Comparison of ENCODE assay signal across 23 mouse cellular contexts in genomic region chr13:53695385-53695784, GRCm38 (mm10).
DNase-seq lines count a peak whose midpoint lies in the region; ATAC-seq and TF ChIP-seq lines count a peak whose summit lies in the region.
"Had no signal": no experiment of that assay in that cellular context is flagged by ENCODE, and none has a peak within 500 bp of the region (broad histone marks: within the 10 kb centered on the region; RNA-seq: fewer than 3 reads in every experiment).

No protein-coding gene starts in this region.

- H3K4me1 ChIP-seq in heart, embryonic 11.5 days (ENCODE audit: control insufficient read depth, insufficient read depth, low read length), result peaks cover 18% of the 10 kb centered on the region
- peaks cover 7% of the 10 kb centered on the region for H3K4me1 ChIP-seq in heart, postnatal 0 days (ENCODE audit: control insufficient read depth, insufficient read depth)
- no peaks in the 10 kb centered on the region for H3K4me1 ChIP-seq in lung, postnatal 0 days (ENCODE audit: insufficient read depth, low read depth, low read length)
- H3K4me1 ChIP-seq: limb, embryonic 15.5 days; liver, embryonic 13.5 days had no signal

- TF ChIP-seq EP300 in heart, postnatal 0 days (IDR thresholded peaks at IDR 0.05; ENCODE audit: low read depth), result no peak
- no peak for TF ChIP-seq EP300 in lung, postnatal 0 days (IDR thresholded peaks at IDR 0.05)

- H3K9me3 ChIP-seq in heart, embryonic 11.5 days (replicated peaks; ENCODE audit: control insufficient read depth, low read length), result no peaks in the 10 kb centered on the region
- no peaks in the 10 kb centered on the region for H3K9me3 ChIP-seq in heart, postnatal 0 days (replicated peaks; ENCODE audit: control insufficient read depth, low read length)
- no peaks in the 10 kb centered on the region for H3K9me3 ChIP-seq in lung, postnatal 0 days (ENCODE audit: low read length)
- H3K9me3 ChIP-seq: forebrain, embryonic 13.5 days; hindbrain, embryonic 13.5 days; limb, embryonic 15.5 days; liver, embryonic 13.5 days had no signal

- no peaks in the 10 kb centered on the region for H3K36me3 ChIP-seq in heart, embryonic 11.5 days (ENCODE audit: control insufficient read depth, insufficient read depth, low read length)
- H3K36me3 ChIP-seq in heart, postnatal 0 days (replicated peaks; ENCODE audit: control insufficient read depth, insufficient read depth, low read length), result no peaks in the 10 kb centered on the region
- no peaks in the 10 kb centered on the region for H3K36me3 ChIP-seq in lung, postnatal 0 days (ENCODE audit: insufficient read depth, low read length)
- H3K36me3 ChIP-seq: G1E; hindbrain, embryonic 13.5 days; limb, embryonic 15.5 days; liver, embryonic 13.5 days had no signal

- H3K27me3 ChIP-seq in heart, embryonic 11.5 days (ENCODE audit: control insufficient read depth, insufficient read depth, low read length), result no peaks in the 10 kb centered on the region
- no peaks in the 10 kb centered on the region for H3K27me3 ChIP-seq in heart, postnatal 0 days (ENCODE audit: control insufficient read depth, insufficient read depth, low read length)
- H3K27me3 ChIP-seq in lung, postnatal 0 days (replicated peaks; ENCODE audit: insufficient read depth, low read length), result no peaks in the 10 kb centered on the region
- H3K27me3 ChIP-seq: limb, embryonic 15.5 days; liver, embryonic 13.5 days had no signal

- no peak overlapping the region for H3K9ac ChIP-seq in heart, embryonic 11.5 days (ENCODE audit: low read depth, low read length)
- no peak overlapping the region for H3K9ac ChIP-seq in heart, postnatal 0 days (replicated peaks; ENCODE audit: low read depth, low read length)
- H3K9ac ChIP-seq in lung, postnatal 0 days (replicated peaks; ENCODE audit: low read depth), result no peak overlapping the region
- H3K9ac ChIP-seq: forebrain, embryonic 13.5 days; hindbrain, embryonic 13.5 days; limb, embryonic 15.5 days; liver, embryonic 13.5 days had no signal

- no peak overlapping the region for H3K4me3 ChIP-seq in heart, embryonic 11.5 days (ENCODE audit: low read depth, low read length)
- H3K4me3 ChIP-seq in heart, postnatal 0 days (ENCODE audit: low read depth, low read length), result no peak overlapping the region
- H3K4me3 ChIP-seq in lung, postnatal 0 days (ENCODE audit: low read depth, low read length), result no peak overlapping the region
- H3K4me3 ChIP-seq: forebrain, embryonic 13.5 days; hindbrain, embryonic 13.5 days; limb, embryonic 15.5 days; liver, embryonic 13.5 days had no signal

- 22% methylated on average over 3 of the region's 3 CpGs for WGBS in heart, embryonic 11.5 days (ENCODE audit: insufficient replicate concordance)
- WGBS in heart, postnatal 0 days, result 23% methylated on average over 3 of the region's 3 CpGs
- 32% methylated on average over 3 of the region's 3 CpGs for WGBS in lung, postnatal 0 days

- no peak for TF ChIP-seq CTCF in heart, postnatal 0 days (IDR thresholded peaks at IDR 0.05; ENCODE audit: low read depth)
- TF ChIP-seq CTCF in lung, postnatal 0 days (IDR thresholded peaks at IDR 0.05), result no peak

- H3K4me2 ChIP-seq in heart, embryonic 11.5 days, result no peak overlapping the region
- H3K4me2 ChIP-seq in heart, postnatal 0 days (ENCODE audit: low read depth, low read length), result no peak overlapping the region
- H3K4me2 ChIP-seq in lung, postnatal 0 days (replicated peaks; ENCODE audit: low read depth, low read length), result no peak overlapping the region
- H3K4me2 ChIP-seq: forebrain, embryonic 13.5 days; hindbrain, embryonic 13.5 days; limb, embryonic 15.5 days; liver, embryonic 13.5 days had no signal

- no peak for DNase-seq in heart, postnatal 25 days (ENCODE audit: low spot score)
- peak; percentile 16 for DNase-seq in heart, postnatal 0 days (ENCODE audit: low spot score)
- DNase-seq in heart, postnatal 36 days, result no peak
- no peak for DNase-seq in lung, postnatal 0 days (ENCODE audit: low spot score)
- DNase-seq in lung, postnatal 14 days, result no peak
- no peak for DNase-seq in spleen, postnatal 14 days (ENCODE audit: low spot score in 2 of 2)
- DNase-seq: adrenal gland, adult 8-10 months; cerebellum, adult 2 months; cerebellum, postnatal 14 days; gastrocnemius, postnatal 10 days; heart, postnatal 14 days; kidney, adult 8-10 months; kidney, postnatal 14 days; liver, embryonic 13.5 days; lung, adult 18-20 months; lung, postnatal 10 days; midbrain, embryonic 14.5 days; thymus, postnatal 14 days had no signal

- peak overlapping the region; percentile 46; the same call in 1 of the 2 replicates for H3K27ac ChIP-seq in heart, embryonic 11.5 days (ENCODE audit: low read depth, low read length)
- no peak overlapping the region for H3K27ac ChIP-seq in heart, postnatal 0 days (ENCODE audit: low read depth)
- no peak overlapping the region for H3K27ac ChIP-seq in lung, postnatal 0 days (ENCODE audit: low read length)
- H3K27ac ChIP-seq: forebrain, embryonic 13.5 days; hindbrain, embryonic 13.5 days; limb, embryonic 15.5 days; liver, embryonic 13.5 days had no signal

- intact Hi-C loops in heart, postnatal 25 days (cut with DNase I), result no loop called here
- intact Hi-C loops in heart, postnatal 36 days (cut with DNase I), result no loop called here

- 0 out of 2 replicates have a peak, but pooled peaks have one; percentile 31 for ATAC-seq in heart, embryonic 11.5 days (replicated peaks; ENCODE audit: insufficient number of reproducible peaks, low FRiP score, low TSS enrichment)
- ATAC-seq in heart, postnatal 0 days (ENCODE audit: insufficient read depth, low read depth), result no peak
- ATAC-seq in lung, postnatal 0 days, result peak; percentile 60; the same call in 1 of the 2 replicates
- ATAC-seq: forebrain, embryonic 13.5 days had no signal
